Mouse (Mus musculus) heart, adult 11 months (tissue): Measurements from ENCODE around the gene Brwd1.
"Not testable (repeated sequence)": the region's sequence is repeated elsewhere in the genome, so short reads cannot be mapped to it uniquely, and the experiment has no call there.

Experiments used
- DNase-seq: peaks from one replicate; pipeline ENCODE4 v3.0.0; 2022

The Brwd1 gene

GRCm38 (mm10) chr16:96080524-96080923, 1.8 kb downstream of the Brwd1 start:
- DNase-seq, result peak; percentile 89

GRCm38 (mm10) chr16:96068364-96068763, 14.0 kb downstream of the Brwd1 start:
- DNase-seq, result peak; percentile 92

- no peak for DNase-seq
These were observed 16.2 kb downstream of the Brwd1 start for GRCm38 (mm10) chr16:96066174-96066573.

GRCm38 (mm10) chr16:96064649-96065048, 17.7 kb downstream of the Brwd1 start:
- no peak for DNase-seq

- peak; percentile 93 for DNase-seq
These were observed 38.2 kb downstream of the Brwd1 start for GRCm38 (mm10) chr16:96044096-96044495.

- DNase-seq, result no peak
These were observed 41.6 kb downstream of the Brwd1 start for GRCm38 (mm10) chr16:96040691-96041090.

GRCm38 (mm10) chr16:96039538-96039937, 42.8 kb downstream of the Brwd1 start:
- no peak for DNase-seq

GRCm38 (mm10) chr16:96034473-96034872, 47.9 kb downstream of the Brwd1 start:
- DNase-seq, result peak; percentile 61

- DNase-seq, result peak; percentile 40
These were observed 49.8 kb downstream of the Brwd1 start for GRCm38 (mm10) chr16:96032368-96033043.

GRCm38 (mm10) chr16:96030476-96031102, 51.7 kb downstream of the Brwd1 start:
- DNase-seq, result peak; percentile 79

- peak; percentile 62 for DNase-seq
These were observed 56.1 kb downstream of the Brwd1 start for GRCm38 (mm10) chr16:96026256-96026655.

- DNase-seq, result no peak
These were observed 57.1 kb downstream of the Brwd1 start for GRCm38 (mm10) chr16:96025244-96025643.

GRCm38 (mm10) chr16:96021045-96021444, 61.3 kb downstream of the Brwd1 start:
- no peak for DNase-seq

GRCm38 (mm10) chr16:96009124-96009523, 73.2 kb downstream of the Brwd1 start:
- not testable (repeated sequence) for DNase-seq

GRCm38 (mm10) chr16:96004278-96004677, 78.0 kb downstream of the Brwd1 start:
- not testable (repeated sequence) for DNase-seq

- peak; percentile 90 for DNase-seq
These were observed 83.0 kb downstream of the Brwd1 start for GRCm38 (mm10) chr16:95999291-95999690.

- DNase-seq, result peak; percentile 76
These were observed 86.2 kb downstream of the Brwd1 start for GRCm38 (mm10) chr16:95996156-95996555.

GRCm38 (mm10) chr16:95994576-95994975, 87.8 kb downstream of the Brwd1 start:
- peak; percentile 62 for DNase-seq

- peak; percentile 58 for DNase-seq
These were observed 89.7 kb downstream of the Brwd1 start for GRCm38 (mm10) chr16:95992596-95992995.

- peak; percentile 74 for DNase-seq
These were observed 91.0 kb downstream of the Brwd1 start for GRCm38 (mm10) chr16:95991122-95991900.

- peak; percentile 99 for DNase-seq
These were observed 91.7 kb downstream of the Brwd1 start, which contains the start of gene Psmg1 for GRCm38 (mm10) chr16:95990462-95991121. Gene Psmg1, minus strand, starts transcription at chr16:95990960.

- DNase-seq, result no peak
These were observed 97.4 kb downstream of the Brwd1 start for GRCm38 (mm10) chr16:95984911-95985310.

GRCm38 (mm10) chr16:95983601-95984000, 98.7 kb downstream of the Brwd1 start:
- DNase-seq, result peak; percentile 74
